Mouse (Mus musculus) kidney, embryonic 15.5 days (tissue): Measurements from ENCODE around the gene Dnajb1. TPM values are rescaled to one million over a fixed set of nuclear protein-coding genes. Genes with fewer than 3 reads are reported as not detected.

Experiments used
- polyA plus RNA-seq: library from polyadenylated mRNA; unstranded; fragments of >200 nt; fragmentation: Nextera tagmentation; extraction: Ambion mirVana; gene quantifications from 2 replicates; pipeline ENCODE4 v1.2.1, GENCODE M21; 2015

Gene Dnajb1
- polyA plus RNA-seq, 1 experiment from 2014 or later = 60.4 TPM

Other genes starting within 250 kb of the Dnajb1 start
- 0.25 and 0.26 TPM in 2 replicates for gene Clgn, start 218.3 kb upstream of the Dnajb1 start, polyA plus RNA-seq
- gene Scoc, start 149.8 kb upstream of the Dnajb1 start, polyA plus RNA-seq = 106 and 112 TPM in 2 replicates
- gene Olfr370, start 72.4 kb upstream of the Dnajb1 start, polyA plus RNA-seq = not detected in 2 replicates
- gene Ndufb7, start 41.5 kb upstream of the Dnajb1 start, polyA plus RNA-seq = 344 and 353 TPM in 2 replicates
- 577 and 605 TPM in 2 replicates for gene Tecr, start 222 bp upstream of the Dnajb1 start, polyA plus RNA-seq
- 220 and 221 TPM in 2 replicates for gene Gipc1, start 44.5 kb downstream of the Dnajb1 start, polyA plus RNA-seq
- 2.4 and 2.9 TPM in 2 replicates for gene Ptger1, start 58.5 kb downstream of the Dnajb1 start, polyA plus RNA-seq
- gene Pkn1, start 91.0 kb downstream of the Dnajb1 start, polyA plus RNA-seq = 29.3 and 34.6 TPM in 2 replicates
- gene Ddx39, start 107.0 kb downstream of the Dnajb1 start, polyA plus RNA-seq = 189 and 192 TPM in 2 replicates
- gene Adgre5, start 133.1 kb downstream of the Dnajb1 start, polyA plus RNA-seq = 31.9 and 35.4 TPM in 2 replicates